Mouse (Mus musculus): ENCODE data around the gene Cd6.
A peak's percentile ranks its signal among the peaks of the same experiment; 100 is the strongest.

Cd6 gene

GRCm38 (mm10) chr19:10803751-10804150, 26.1 kb downstream of the Cd6 start:
- DNase-seq (ENCODE audit: low spot score in 2 of 2) = no peak

GRCm38 (mm10) chr19:10801906-10802305, 28.0 kb downstream of the Cd6 start:
- no peak for DNase-seq (ENCODE audit: low spot score in 2 of 2)

- peak in 1 of 2 experiments; percentile 56 for DNase-seq (ENCODE audit: low spot score in 2 of 2)
These were observed 28.8 kb downstream of the Cd6 start for GRCm38 (mm10) chr19:10801070-10801469.

GRCm38 (mm10) chr19:10799155-10799554, 30.7 kb downstream of the Cd6 start:
- DNase-seq (ENCODE audit: low spot score in 2 of 2) = no peak

GRCm38 (mm10) chr19:10798576-10798975, 31.3 kb downstream of the Cd6 start:
- no peak for DNase-seq (ENCODE audit: low spot score in 2 of 2)

GRCm38 (mm10) chr19:10794916-10795315, 34.9 kb downstream of the Cd6 start:
- DNase-seq (ENCODE audit: low spot score in 2 of 2) = no peak

GRCm38 (mm10) chr19:10793044-10793443, 36.8 kb downstream of the Cd6 start:
- no peak for DNase-seq (ENCODE audit: low spot score in 2 of 2)

- DNase-seq (ENCODE audit: low spot score in 2 of 2) = no peak
These were observed 39.5 kb downstream of the Cd6 start for GRCm38 (mm10) chr19:10790323-10790722.

GRCm38 (mm10) chr19:10788242-10788641, 41.6 kb downstream of the Cd6 start:
- DNase-seq (ENCODE audit: low spot score in 2 of 2) = no peak

GRCm38 (mm10) chr19:10787406-10787805, 42.5 kb downstream of the Cd6 start:
- DNase-seq (ENCODE audit: low spot score in 2 of 2) = no peak

GRCm38 (mm10) chr19:10786753-10787152, 43.1 kb downstream of the Cd6 start:
- DNase-seq (ENCODE audit: low spot score in 2 of 2) = no peak

- no peak for DNase-seq (ENCODE audit: low spot score in 2 of 2)
These were observed 44.9 kb downstream of the Cd6 start for GRCm38 (mm10) chr19:10784796-10785459.

- DNase-seq (ENCODE audit: low spot score in 2 of 2) = no peak
These were observed 45.8 kb downstream of the Cd6 start for GRCm38 (mm10) chr19:10784061-10784460.

- DNase-seq (ENCODE audit: low spot score in 2 of 2) = no peak
These were observed 46.7 kb downstream of the Cd6 start for GRCm38 (mm10) chr19:10783168-10783567.

- no peak for DNase-seq (ENCODE audit: low spot score in 2 of 2)
These were observed 48.2 kb downstream of the Cd6 start for GRCm38 (mm10) chr19:10781641-10782040.

GRCm38 (mm10) chr19:10776906-10777305, 53.0 kb downstream of the Cd6 start:
- no peak for DNase-seq (ENCODE audit: low spot score in 2 of 2)

GRCm38 (mm10) chr19:10774141-10774540, 55.7 kb downstream of the Cd6 start:
- DNase-seq (ENCODE audit: low spot score in 2 of 2) = no peak

- no peak for DNase-seq (ENCODE audit: low spot score in 2 of 2)
These were observed 56.5 kb downstream of the Cd6 start for GRCm38 (mm10) chr19:10773384-10773783.

GRCm38 (mm10) chr19:10772866-10773265, 57.0 kb downstream of the Cd6 start:
- DNase-seq (ENCODE audit: low spot score in 2 of 2) = no peak

- no peak for DNase-seq (ENCODE audit: low spot score in 2 of 2)
These were observed 57.9 kb downstream of the Cd6 start for GRCm38 (mm10) chr19:10771995-10772394.

- no peak for DNase-seq (ENCODE audit: low spot score in 2 of 2)
These were observed 60.2 kb downstream of the Cd6 start for GRCm38 (mm10) chr19:10769429-10770195.

GRCm38 (mm10) chr19:10768694-10769428, 61.0 kb downstream of the Cd6 start:
- DNase-seq (ENCODE audit: low spot score in 2 of 2) = no peak

- no peak for DNase-seq (ENCODE audit: low spot score in 2 of 2)
These were observed 62.2 kb downstream of the Cd6 start for GRCm38 (mm10) chr19:10767631-10768030.

Measured in frontal cortex, postnatal 25 days (tissue).